Mouse (Mus musculus): ENCODE results near the gene Sigirr. TPM values are rescaled to one million over a fixed set of nuclear protein-coding genes. Genes with fewer than 3 reads are reported as not detected.

Sigirr gene
- polyA plus RNA-seq, 1 experiment, result 102 TPM

DNA sequence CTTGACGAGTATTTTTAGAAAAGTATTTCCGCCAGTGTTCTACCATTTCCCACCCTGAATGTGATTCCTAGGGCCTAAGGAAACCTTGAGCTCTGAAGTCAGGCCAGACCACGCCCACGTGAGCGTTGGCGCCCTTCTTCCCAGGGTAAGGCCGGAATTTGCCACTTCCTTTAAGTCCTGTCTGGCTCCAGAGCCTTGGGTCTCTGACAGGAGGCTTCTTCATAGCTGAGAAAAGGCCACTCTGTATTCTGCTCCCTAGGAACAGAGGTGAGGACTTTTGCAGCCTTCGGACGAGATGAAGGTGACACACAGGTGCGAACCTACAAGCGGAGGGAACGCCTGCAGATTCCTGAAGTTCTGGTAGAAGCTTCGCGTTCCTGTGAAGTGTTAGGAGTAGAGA lies 21.9 kb upstream of the Sigirr start, which contains the start of gene Ptdss2:
Ptdss2 (plus strand) TSS at position 138 of the 400 bp plus-strand sequence.
- H3K27ac ChIP-seq (ENCODE audit: insufficient read depth, low read depth, low read length), result peak within 1 kb of the TSS; percentile 89
- WGBS, result 35% methylated on average over 14 of the region's 14 CpGs
- H3K4me1 ChIP-seq (ENCODE audit: control insufficient read depth, insufficient read depth, low read length), result peaks cover 12% of the 10 kb centered on the region
- peak; percentile 89 for DNase-seq
- TF ChIP-seq POLR2A (IDR thresholded peaks at IDR 0.05; ENCODE audit: low read depth, low read length), result no peak
- no peak for TF ChIP-seq CTCF (conservative IDR thresholded peaks at IDR 0.05; ENCODE audit: insufficient read depth, insufficient read length, low read depth, low read length)
- H3K27me3 ChIP-seq (replicated peaks; ENCODE audit: control insufficient read depth, insufficient read depth, low read length), result no peaks in the 10 kb centered on the region
- no peaks in the 10 kb centered on the region for H3K36me3 ChIP-seq (ENCODE audit: control insufficient read depth, insufficient read depth, low read length)
- H3K4me3 ChIP-seq (ENCODE audit: insufficient read depth, low read depth, low read length), result peak within 1 kb of the TSS; percentile 68

GRCm38 (mm10) chr7:141121051-141121531 lies 20.7 kb upstream of the Sigirr start:
- Histone ChIP-seq H3K36me3 (ENCODE audit: control insufficient read depth, insufficient read depth, low read length) (no peaks in the 10 kb centered on the region), H3K27ac (ENCODE audit: insufficient read depth, low read depth, low read length) (no peak overlapping the region; the same call in 1 of the 2 replicates), H3K27me3 (replicated peaks; ENCODE audit: control insufficient read depth, insufficient read depth, low read length) (no peaks in the 10 kb centered on the region), H3K4me3 (ENCODE audit: insufficient read depth, low read depth, low read length) (no peak overlapping the region), H3K4me1 (ENCODE audit: control insufficient read depth, insufficient read depth, low read length) (peaks cover 12% of the 10 kb centered on the region)
- peak; percentile 96 for DNase-seq
- WGBS, result 60% methylated on average over 5 of the region's 5 CpGs
- no peak; the same call in 1 of the 2 replicates for TF ChIP-seq CTCF (conservative IDR thresholded peaks at IDR 0.05; ENCODE audit: insufficient read depth, insufficient read length, low read depth, low read length)
- TF ChIP-seq POLR2A (IDR thresholded peaks at IDR 0.05; ENCODE audit: low read depth, low read length), result no peak

DNA sequence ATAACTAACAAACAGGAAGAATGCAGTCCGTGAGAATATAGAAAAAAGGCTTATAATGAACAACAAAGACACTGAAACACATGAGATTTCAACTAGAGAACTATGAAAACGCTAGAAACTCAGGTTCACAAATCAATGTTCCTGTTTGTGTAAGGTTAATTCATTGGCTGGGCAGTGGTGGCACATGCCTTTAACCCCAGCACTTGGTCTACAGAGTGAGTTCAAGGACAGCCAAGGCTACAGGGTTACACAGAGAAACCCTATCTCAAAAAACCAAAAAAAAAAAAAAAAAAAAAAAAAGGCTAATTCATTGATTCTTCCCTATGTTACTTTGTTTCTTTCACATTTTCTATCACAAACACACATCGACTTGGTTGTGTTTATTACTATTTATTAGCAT lies 20.2 kb upstream of the Sigirr start:
- no peak for DNase-seq
- no peak for TF ChIP-seq POLR2A (IDR thresholded peaks at IDR 0.05; ENCODE audit: low read depth, low read length)
- TF ChIP-seq CTCF (conservative IDR thresholded peaks at IDR 0.05; ENCODE audit: insufficient read depth, insufficient read length, low read depth, low read length), result no peak
- H3K36me3 ChIP-seq (ENCODE audit: control insufficient read depth, insufficient read depth, low read length), result no peaks in the 10 kb centered on the region
- WGBS, result 63% methylated on average over 3 of the region's 3 CpGs
- no peaks in the 10 kb centered on the region for H3K27me3 ChIP-seq (replicated peaks; ENCODE audit: control insufficient read depth, insufficient read depth, low read length)
- H3K4me1 ChIP-seq (ENCODE audit: control insufficient read depth, insufficient read depth, low read length), result peaks cover 12% of the 10 kb centered on the region
- H3K27ac ChIP-seq (ENCODE audit: insufficient read depth, low read depth, low read length), result no peak overlapping the region
- no peak overlapping the region for H3K4me3 ChIP-seq (ENCODE audit: insufficient read depth, low read depth, low read length)

- WGBS, result 76% methylated on average over 3 of the region's 3 CpGs
Measured at GRCm38 (mm10) chr7:141119487-141119886, 19.1 kb upstream of the Sigirr start.

GRCm38 (mm10) chr7:141117636-141118035 lies 17.3 kb upstream of the Sigirr start, which contains the start of gene Ano9:
Ano9 (minus strand) TSS chr7:141117806.
- Histone ChIP-seq H3K27me3 (replicated peaks; ENCODE audit: control insufficient read depth, insufficient read depth, low read length) (no peaks in the 10 kb centered on the region), H3K27ac (ENCODE audit: insufficient read depth, low read depth, low read length) (no peak within 1 kb of the TSS), H3K4me3 (ENCODE audit: insufficient read depth, low read depth, low read length) (peak within 1 kb of the TSS; percentile 43), H3K4me1 (ENCODE audit: control insufficient read depth, insufficient read depth, low read length) (peaks cover 7% of the 10 kb centered on the region), H3K36me3 (ENCODE audit: control insufficient read depth, insufficient read depth, low read length) (no peaks in the 10 kb centered on the region)
- TF ChIP-seq CTCF (conservative IDR thresholded peaks at IDR 0.05; ENCODE audit: insufficient read depth, insufficient read length, low read depth, low read length) (no peak), POLR2A (IDR thresholded peaks at IDR 0.05; ENCODE audit: low read depth, low read length) (peak; percentile 15)
- 13% methylated on average over 9 of the region's 9 CpGs for WGBS
- peak; percentile 82 for DNase-seq

More at GRCm38 (mm10) chr7:141119487-141119886, 19.1 kb upstream of the Sigirr start:
- H3K27me3 ChIP-seq (replicated peaks; ENCODE audit: control insufficient read depth, insufficient read depth, low read length), result no peaks in the 10 kb centered on the region
- TF ChIP-seq POLR2A (IDR thresholded peaks at IDR 0.05; ENCODE audit: low read depth, low read length) (no peak), CTCF (conservative IDR thresholded peaks at IDR 0.05; ENCODE audit: insufficient read depth, insufficient read length, low read depth, low read length) (no peak)
- H3K36me3 ChIP-seq (ENCODE audit: control insufficient read depth, insufficient read depth, low read length), result no peaks in the 10 kb centered on the region
- H3K27ac ChIP-seq (ENCODE audit: insufficient read depth, low read depth, low read length), result no peak overlapping the region
- no peak for DNase-seq
- peaks cover 12% of the 10 kb centered on the region for H3K4me1 ChIP-seq (ENCODE audit: control insufficient read depth, insufficient read depth, low read length)
- no peak overlapping the region for H3K4me3 ChIP-seq (ENCODE audit: insufficient read depth, low read depth, low read length)

GRCm38 (mm10) chr7:141115874-141116273 lies 15.5 kb upstream of the Sigirr start:
- 92% methylated on average over 9 of the region's 9 CpGs for WGBS
- no peak for DNase-seq
- no peak overlapping the region for H3K4me3 ChIP-seq (ENCODE audit: insufficient read depth, low read depth, low read length)
- H3K36me3 ChIP-seq (ENCODE audit: control insufficient read depth, insufficient read depth, low read length), result no peaks in the 10 kb centered on the region
- TF ChIP-seq POLR2A (IDR thresholded peaks at IDR 0.05; ENCODE audit: low read depth, low read length) (no peak), CTCF (conservative IDR thresholded peaks at IDR 0.05; ENCODE audit: insufficient read depth, insufficient read length, low read depth, low read length) (no peak)
- H3K4me1 ChIP-seq (ENCODE audit: control insufficient read depth, insufficient read depth, low read length), result peaks cover 7% of the 10 kb centered on the region
- H3K27me3 ChIP-seq (replicated peaks; ENCODE audit: control insufficient read depth, insufficient read depth, low read length), result no peaks in the 10 kb centered on the region
- no peak overlapping the region for H3K27ac ChIP-seq (ENCODE audit: insufficient read depth, low read depth, low read length)

GRCm38 (mm10) chr7:141103161-141103560 lies 2.8 kb upstream of the Sigirr start:
- Histone ChIP-seq H3K27me3 (replicated peaks; ENCODE audit: control insufficient read depth, insufficient read depth, low read length) (no peaks in the 10 kb centered on the region), H3K36me3 (ENCODE audit: control insufficient read depth, insufficient read depth, low read length) (no peaks in the 10 kb centered on the region), H3K4me1 (ENCODE audit: control insufficient read depth, insufficient read depth, low read length) (no peaks in the 10 kb centered on the region), H3K27ac (ENCODE audit: insufficient read depth, low read depth, low read length) (no peak overlapping the region), H3K4me3 (ENCODE audit: insufficient read depth, low read depth, low read length) (no peak overlapping the region)
- DNase-seq, result no peak
- WGBS, result 75% methylated on average over 3 of the region's 3 CpGs
- TF ChIP-seq POLR2A (IDR thresholded peaks at IDR 0.05; ENCODE audit: low read depth, low read length) (no peak), CTCF (conservative IDR thresholded peaks at IDR 0.05; ENCODE audit: insufficient read depth, insufficient read length, low read depth, low read length) (no peak)

Measured in kidney, adult 2 months (tissue).